Mouse (Mus musculus) liver, postnatal 0 days (tissue): ENCODE measurements around the gene Araf. TPM values are rescaled to one million over a fixed set of nuclear protein-coding genes. Genes with fewer than 3 reads are reported as not detected.

Source experiments
- ATAC-seq: fragments of 200-750 bp; cut with Nextera tagmentation; 2 replicates; pipeline ENCODE4 v1.8.0; 2017; ENCODE audit warnings: mild to moderate bottlenecking, moderate library complexity
- DNase-seq: peaks from one replicate; pipeline ENCODE4 v3.0.0-alpha.2; 2016
- H3K27ac ChIP-seq: fragments of 300-500 bp; sonication (generic); 2 replicates; pipeline ENCODE4 v1.5.1; 2014; ENCODE audit warnings: antibody characterized with exemption, moderate library complexity, mild to moderate bottlenecking, low read depth
- H3K27me3 ChIP-seq: fragments of 300-500 bp; sonication (generic); 2 replicates; pipeline ENCODE4 v1.6.1; 2014; ENCODE audit warnings: low read length, control low read depth, mixed read lengths; ENCODE audit not compliant: insufficient read depth
- H3K36me3 ChIP-seq: fragments of 300-500 bp; sonication (generic); replicated peaks from 2 replicates; pipeline ENCODE4 v1.6.1; 2014; ENCODE audit warnings: mild to moderate bottlenecking, control low read depth, low read length, moderate library complexity, mixed read lengths; ENCODE audit not compliant: insufficient read depth
- H3K4me1 ChIP-seq: fragments of 300-500 bp; sonication (generic); 2 replicates; pipeline ENCODE4 v1.6.1; 2014; ENCODE audit warnings: antibody characterized with exemption, mild to moderate bottlenecking, control low read depth; ENCODE audit not compliant: insufficient read depth
- H3K4me2 ChIP-seq: fragments of 300-500 bp; sonication (generic); 2 replicates; pipeline ENCODE4 v1.6.1; 2014; ENCODE audit warnings: low read depth, mild to moderate bottlenecking, low read length, moderate library complexity, mixed read lengths
- H3K4me3 ChIP-seq: fragments of 300-500 bp; sonication (generic); 2 replicates; pipeline ENCODE4 v1.5.1; 2014; ENCODE audit warnings: low read depth, low read length
- H3K9ac ChIP-seq: fragments of 300-500 bp; sonication (generic); replicated peaks from 2 replicates; pipeline ENCODE4 v1.6.1; 2014; ENCODE audit warnings: mild to moderate bottlenecking, moderate library complexity
- H3K9me3 ChIP-seq: fragments of 300-500 bp; sonication (generic); 2 replicates; pipeline ENCODE4 v1.6.1; 2016; ENCODE audit warnings: mild to moderate bottlenecking, control low read depth, low read length, mixed read lengths
- CTCF ChIP-seq: sonication (generic); IDR thresholded peaks from 2 replicates; pipeline ENCODE4 v1.5.1; 2016; ENCODE audit warnings: antibody characterized with exemption, low read depth
- EP300 ChIP-seq: IDR thresholded peaks from 2 replicates; pipeline ENCODE4 v1.6.1; 2016; ENCODE audit warnings: antibody characterized with exemption, low read depth, mild to moderate bottlenecking
- WGBS: fragments of 180-500 bp; shearing (Covaris S2); extraction: QIAGEN DNeasy Blood & Tissue Kit; methylation state at CpG from one replicate; pipeline ENCODE4 v1.1.7; 2014; ENCODE audit not compliant: insufficient replicate concordance; 5-methylcytosine and 5-hydroxymethylcytosine counted together
- polyA plus RNA-seq: library from polyadenylated mRNA; unstranded; fragments of >200 nt; fragmentation: Nextera tagmentation; extraction: Ambion mirVana; gene quantifications from 2 replicates; pipeline ENCODE4 v1.2.1, GENCODE M21; 2015

Gene Araf
- polyA plus RNA-seq, 1 experiment from 2014 or later, result 37.5 TPM

GRCm38 (mm10) chrX:20828934-20829333 lies 31.3 kb downstream of the Araf start:
- Histone ChIP-seq H3K27me3 (no peaks in the 10 kb centered on the region), H3K27ac (no peak overlapping the region), H3K36me3 (no peaks in the 10 kb centered on the region), H3K4me1 (no peaks in the 10 kb centered on the region), H3K9me3 (no peaks in the 10 kb centered on the region), H3K4me3 (no peak overlapping the region), H3K4me2 (no peak overlapping the region), H3K9ac (no peak overlapping the region)
- ATAC-seq, result peak; percentile 88
- DNase-seq, result peak; percentile 36
- 17% methylated on average over 5 of the region's 5 CpGs for WGBS
- TF ChIP-seq CTCF (peak; percentile 55), EP300 (no peak)

GRCm38 (mm10) chrX:20847232-20847631 lies 49.6 kb downstream of the Araf start:
- Histone ChIP-seq H3K4me2 (no peak overlapping the region), H3K4me3 (no peak overlapping the region), H3K9me3 (no peaks in the 10 kb centered on the region), H3K27me3 (no peaks in the 10 kb centered on the region), H3K9ac (no peak overlapping the region), H3K36me3 (peaks cover 11% of the 10 kb centered on the region), H3K27ac (no peak overlapping the region), H3K4me1 (peaks cover 5% of the 10 kb centered on the region; the same call in 1 of the 2 replicates)
- WGBS, result 79% methylated on average over 3 of the region's 3 CpGs
- no peak for TF ChIP-seq CTCF
- no peak for TF ChIP-seq EP300
- DNase-seq, result no peak
- no peak for ATAC-seq

DNA sequence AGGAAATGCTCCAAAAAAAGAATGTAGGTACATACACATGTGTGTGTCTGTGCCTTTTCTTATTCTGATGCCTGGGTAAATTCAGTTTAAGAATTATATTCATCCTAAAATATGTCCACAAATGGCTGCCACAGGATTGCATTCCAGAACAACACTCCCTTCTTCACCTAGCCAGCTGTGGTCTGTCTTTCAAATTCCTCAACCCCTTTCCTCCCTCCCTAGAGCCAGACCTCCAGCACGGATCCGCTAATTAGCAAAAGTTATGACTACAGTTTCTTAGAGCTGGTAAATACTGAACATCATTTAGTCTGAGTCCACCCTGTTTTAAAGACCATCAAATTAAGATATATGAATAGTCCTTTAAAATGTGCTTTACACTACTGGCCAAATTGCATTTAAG lies 50.2 kb downstream of the Araf start:
- no peak for DNase-seq
- no peak for ATAC-seq
- Histone ChIP-seq H3K27me3 (no peaks in the 10 kb centered on the region), H3K9me3 (no peaks in the 10 kb centered on the region), H3K27ac (peak overlapping the region; percentile 51; the same call in 1 of the 2 replicates), H3K4me2 (peak overlapping the region; percentile 82), H3K4me3 (peak overlapping the region; percentile 72), H3K9ac (no peak overlapping the region), H3K4me1 (peaks cover 5% of the 10 kb centered on the region; the same call in 1 of the 2 replicates), H3K36me3 (peaks cover 11% of the 10 kb centered on the region)
- TF ChIP-seq EP300 (no peak), CTCF (no peak)
- WGBS, result 19% methylated on average over 2 of the region's 2 CpGs

GRCm38 (mm10) chrX:20848256-20848984 lies 50.8 kb downstream of the Araf start:
- WGBS, result 15% methylated on average over 42 of the region's 42 CpGs
- Histone ChIP-seq H3K9ac (peak overlapping the region; percentile 74), H3K9me3 (no peaks in the 10 kb centered on the region), H3K36me3 (peaks cover 14% of the 10 kb centered on the region), H3K27ac (peak overlapping the region; percentile 60), H3K27me3 (no peaks in the 10 kb centered on the region), H3K4me1 (peaks cover 5% of the 10 kb centered on the region; the same call in 1 of the 2 replicates), H3K4me3 (peak overlapping the region; percentile 72), H3K4me2 (peak overlapping the region; percentile 82)
- TF ChIP-seq CTCF, result no peak
- TF ChIP-seq EP300, result peak; percentile 57; the same call in 1 of the 2 replicates
- DNase-seq, result peak; percentile 85
- peak; percentile 99 for ATAC-seq

DNA sequence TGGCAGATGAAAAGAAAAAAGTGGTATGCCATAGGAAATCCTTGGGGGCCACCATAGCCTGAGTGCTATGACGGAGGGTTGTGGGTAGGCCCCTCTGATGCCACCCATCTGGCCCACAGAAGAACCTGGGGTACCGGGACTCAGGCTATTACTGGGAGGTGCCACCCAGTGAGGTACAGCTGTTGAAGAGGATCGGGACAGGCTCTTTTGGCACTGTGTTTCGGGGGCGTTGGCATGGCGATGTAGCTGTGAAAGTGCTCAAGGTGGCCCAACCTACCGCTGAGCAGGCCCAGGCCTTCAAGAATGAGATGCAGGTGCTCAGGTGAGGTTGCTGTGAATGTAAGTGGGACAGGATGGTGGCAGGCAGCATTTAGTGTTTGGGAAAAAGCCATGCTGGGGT lies 56.2 kb downstream of the Araf start:
- 87% methylated on average over 7 of the region's 7 CpGs for WGBS
- Histone ChIP-seq H3K4me2 (no peak overlapping the region), H3K27ac (no peak overlapping the region), H3K27me3 (no peaks in the 10 kb centered on the region), H3K9me3 (no peaks in the 10 kb centered on the region), H3K36me3 (peaks cover 28% of the 10 kb centered on the region), H3K4me1 (peaks cover 5% of the 10 kb centered on the region; the same call in 1 of the 2 replicates), H3K4me3 (no peak overlapping the region), H3K9ac (no peak overlapping the region)
- no peak for TF ChIP-seq EP300
- no peak for TF ChIP-seq CTCF
- ATAC-seq, result no peak
- DNase-seq, result no peak

GRCm38 (mm10) chrX:20861453-20862104 lies 64.0 kb downstream of the Araf start:
- Histone ChIP-seq H3K9me3 (no peaks in the 10 kb centered on the region), H3K4me1 (0 out of 2 replicates have a peak, but pooled peaks cover 2% of the 10 kb centered on the region), H3K27ac (no peak overlapping the region), H3K4me2 (no peak overlapping the region), H3K9ac (no peak overlapping the region), H3K36me3 (0 out of 2 replicates have a peak, but pooled peaks cover 6% of the 10 kb centered on the region), H3K27me3 (no peaks in the 10 kb centered on the region), H3K4me3 (no peak overlapping the region)
- ATAC-seq (no peak), DNase-seq (no peak)
- no peak for TF ChIP-seq CTCF
- no peak for TF ChIP-seq EP300
- WGBS, result 45% methylated on average over 5 of the region's 5 CpGs
